In the genomic region with DNA sequence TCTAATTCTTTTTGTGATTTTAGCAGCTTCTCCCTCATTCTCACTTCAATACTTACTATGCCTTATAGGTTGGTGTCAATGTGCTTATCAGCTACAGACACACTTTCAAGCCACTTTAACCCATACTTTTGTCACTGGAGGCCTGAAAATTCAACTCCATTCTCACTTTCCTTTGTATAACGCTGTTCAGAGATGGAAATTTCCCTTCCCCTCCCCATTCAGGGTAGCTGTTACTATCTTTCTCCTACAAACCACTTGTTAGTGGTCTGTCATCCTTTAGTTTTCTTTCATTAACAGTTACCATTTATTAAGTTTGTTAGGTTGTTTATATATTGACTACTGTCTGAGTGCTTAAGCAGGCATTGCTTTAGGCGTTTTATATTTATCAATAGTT, we compare ENCODE assay signal across 8 mouse cellular contexts. TPM values are rescaled to one million over a fixed set of nuclear protein-coding genes. Genes with fewer than 3 reads are reported as not detected.
DNase-seq lines count a peak whose midpoint lies in the region; ATAC-seq lines count a peak whose summit lies in the region.

A gene (plus strand): TSS at position 7 of the 394 bp plus-strand sequence.

- H3K4me3 ChIP-seq in hindbrain, embryonic 16.5 days (ENCODE audit: low read length) = peak within 1 kb of the TSS; percentile 97

- peak within 1 kb of the TSS; percentile 99 for H3K9ac ChIP-seq in hindbrain, embryonic 16.5 days (ENCODE audit: low read depth, low read length)

- H3K36me3 ChIP-seq in hindbrain, embryonic 16.5 days (ENCODE audit: control insufficient read depth, insufficient read depth, low read length) = no peaks in the 10 kb centered on the region

- DNase-seq in layer of hippocampus, adult 8-10 months (ENCODE audit: low spot score in 2 of 2) = no peak
- DNase-seq in layer of hippocampus, adult 11-12 months (ENCODE audit: low spot score) = no peak
- no peak for DNase-seq in adrenal gland, postnatal 36 days
- DNase-seq in gastrocnemius, adult 18-20 months (ENCODE audit: low spot score) = no peak
- DNase-seq in ovary, postnatal 36 days (ENCODE audit: low spot score) = no peak
- no peak for DNase-seq in B cell, adult 2 months

- 46% methylated on average over 2 of the region's 2 CpGs for whole genome bisulfite sequencing in hindbrain, embryonic 16.5 days

- no peak for ATAC-seq in hindbrain, embryonic 16.5 days
- no peak for ATAC-seq in megakaryocyte, adult 5-6 weeks (ENCODE audit: poor library complexity, severe bottlenecking)

- H3K4me1 ChIP-seq in hindbrain, embryonic 16.5 days (ENCODE audit: control insufficient read depth, insufficient read depth, low read depth, low read length) = peaks cover 11% of the 10 kb centered on the region

- H3K9me3 ChIP-seq in hindbrain, embryonic 16.5 days (ENCODE audit: control insufficient read depth, low read length) = no peaks in the 10 kb centered on the region

- H3K27ac ChIP-seq in hindbrain, embryonic 16.5 days (ENCODE audit: low read depth, low read length) = peak within 1 kb of the TSS; percentile 93

- H3K4me2 ChIP-seq in hindbrain, embryonic 16.5 days (ENCODE audit: low read length) = peak within 1 kb of the TSS; percentile 88

- H3K27me3 ChIP-seq in hindbrain, embryonic 16.5 days (replicated peaks; ENCODE audit: control insufficient read depth, insufficient read depth, low read length) = no peaks in the 10 kb centered on the region

RNA-seq across cellular contexts. Expression of the gene that starts here (rescaled TPM):
- 10 to 100 TPM; 52.4 to 61.2 (median 56.4) TPM for total RNA-seq in layer of hippocampus, adult 8-10 months (2022)
- total RNA-seq in adrenal gland, postnatal 36 days (2021) = 10 to 100 TPM; 61.8 to 65.1 TPM
- 10 to 100 TPM; 16.0 to 16.9 TPM for total RNA-seq in gastrocnemius, adult 18-20 months (2021)
- 52.9 and 55.6 TPM in 2 replicates for polyA plus RNA-seq in hindbrain, embryonic 16.5 days (2015; fragmentation: Nextera tagmentation; extraction: Ambion mirVana)
- total RNA-seq in megakaryocyte, adult 5-6 weeks (2015) = 36.9 and 37.6 TPM in 2 replicates
- 61.4 and 78.3 TPM in 2 replicates for total RNA-seq in megakaryocyte, adult 5-6 weeks (2017)
